Mouse (Mus musculus) neural tube, embryonic 12.5 days (tissue): ENCODE measurements around the gene Abi1. TPM values are rescaled to one million over a fixed set of nuclear protein-coding genes. Genes with fewer than 3 reads are reported as not detected.
"Not testable (repeated sequence)": the region's sequence is repeated elsewhere in the genome, so short reads cannot be mapped to it uniquely, and the experiment has no call there.

Experiments
- ATAC-seq: fragments of 200-750 bp; cut with Nextera tagmentation; 2 replicates; pipeline ENCODE4 v1.8.0; 2017; ENCODE audit warnings: low read depth, mild to moderate bottlenecking, moderate TSS enrichment, moderate library complexity; ENCODE audit not compliant: low FRiP score
- H3K27ac ChIP-seq: fragments of 300-500 bp; sonication (generic); 2 replicates; pipeline ENCODE4 v1.5.1; 2016
- H3K27me3 ChIP-seq: fragments of 300-500 bp; sonication (generic); replicated peaks from 2 replicates; pipeline ENCODE4 v1.6.1; 2016; ENCODE audit warnings: mild to moderate bottlenecking
- H3K36me3 ChIP-seq: fragments of 300-500 bp; sonication (generic); 2 replicates; pipeline ENCODE4 v1.6.1; 2016; ENCODE audit warnings: mild to moderate bottlenecking
- H3K4me1 ChIP-seq: fragments of 300-500 bp; sonication (generic); 2 replicates; pipeline ENCODE4 v1.6.1; 2016
- H3K4me2 ChIP-seq: fragments of 300-500 bp; sonication (generic); replicated peaks from 2 replicates; pipeline ENCODE4 v1.6.1; 2016; ENCODE audit warnings: mild to moderate bottlenecking
- H3K4me3 ChIP-seq: fragments of 300-500 bp; sonication (generic); 2 replicates; pipeline ENCODE4 v1.5.1; 2016
- H3K9ac ChIP-seq: fragments of 300-500 bp; sonication (generic); 2 replicates; pipeline ENCODE4 v1.6.1; 2016; ENCODE audit warnings: mild to moderate bottlenecking
- H3K9me3 ChIP-seq: fragments of 300-500 bp; sonication (generic); 2 replicates; pipeline ENCODE4 v1.6.1; 2016; ENCODE audit warnings: mild to moderate bottlenecking
- WGBS: fragments of 180-500 bp; shearing (Covaris S2); methylation state at CpG from one replicate; pipeline ENCODE4 v1.1.7; 2016; 5-methylcytosine and 5-hydroxymethylcytosine counted together
- polyA plus RNA-seq: library from polyadenylated mRNA; unstranded; fragments of >200 nt; fragmentation: Nextera tagmentation; extraction: Ambion mirVana; gene quantifications from 2 replicates; pipeline ENCODE4 v1.2.1, GENCODE M21; 2016

The Abi1 gene
- polyA plus RNA-seq, 1 experiment from 2014 or later, result 46.9 TPM

DNA sequence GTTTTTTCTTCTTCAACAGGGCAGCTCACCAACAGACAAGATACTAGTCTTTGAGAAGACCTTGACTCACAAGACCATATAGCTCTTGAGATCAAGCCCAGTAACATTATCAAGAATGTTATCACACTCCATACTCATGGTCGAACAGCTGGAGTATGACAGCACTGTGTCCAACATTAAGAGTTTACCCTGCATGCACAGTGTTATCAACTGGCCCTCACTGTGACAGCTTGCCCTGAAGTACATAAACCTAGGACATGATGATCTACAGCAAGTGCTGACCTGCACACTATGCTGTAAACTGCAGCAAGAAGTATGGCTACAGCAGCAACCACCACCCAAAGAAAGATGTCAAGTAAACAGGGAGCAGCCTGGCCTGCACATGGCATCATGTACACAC, 13.7 kb downstream of the Abi1 start:
- H3K27ac ChIP-seq, result no peak overlapping the region
- no peak for ATAC-seq
- WGBS, result 94% methylated on average over 1 of the region's 1 CpGs
- no peaks in the 10 kb centered on the region for H3K9me3 ChIP-seq
- H3K4me1 ChIP-seq, result no peaks in the 10 kb centered on the region
- 0 out of 2 replicates have a peak, but pooled peaks cover 4% of the 10 kb centered on the region for H3K36me3 ChIP-seq
- H3K4me2 ChIP-seq, result no peak overlapping the region
- H3K4me3 ChIP-seq, result no peak overlapping the region
- H3K27me3 ChIP-seq, result no peaks in the 10 kb centered on the region
- H3K9ac ChIP-seq, result no peak overlapping the region

DNA sequence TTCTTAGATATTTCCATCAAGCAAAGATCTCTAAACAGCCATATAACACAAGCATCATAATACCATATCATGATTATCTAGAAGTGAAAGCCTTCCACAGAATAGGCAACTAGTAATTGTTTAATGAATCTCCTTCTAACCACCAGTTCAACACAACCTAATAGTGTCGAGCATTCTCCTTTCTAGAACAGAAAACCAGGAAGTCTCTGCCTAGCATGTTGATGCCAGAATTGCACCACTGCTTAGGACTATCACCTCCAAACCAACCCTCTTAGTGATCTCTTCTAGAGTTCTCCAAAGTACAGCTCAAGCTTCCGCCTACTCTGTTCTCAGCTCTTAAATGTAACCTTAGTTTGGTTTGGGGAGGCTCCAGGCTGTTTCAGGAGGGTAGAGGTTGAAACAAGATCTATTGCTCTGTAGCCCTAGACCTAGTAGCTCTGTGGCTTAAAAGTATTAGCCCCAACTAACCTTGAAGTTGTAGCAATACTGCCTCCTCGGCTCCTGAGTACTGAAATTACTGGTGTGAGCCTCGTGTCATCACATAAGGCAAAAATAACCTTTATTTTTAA, 16.2 kb downstream of the Abi1 start:
- no peaks in the 10 kb centered on the region for H3K27me3 ChIP-seq
- H3K4me3 ChIP-seq, result no peak overlapping the region
- H3K4me2 ChIP-seq, result no peak overlapping the region
- no peaks in the 10 kb centered on the region for H3K36me3 ChIP-seq
- ATAC-seq, result no peak
- no peak overlapping the region for H3K27ac ChIP-seq
- H3K9me3 ChIP-seq, result no peaks in the 10 kb centered on the region
- 95% methylated on average over 4 of the region's 4 CpGs for WGBS
- H3K9ac ChIP-seq, result no peak overlapping the region
- H3K4me1 ChIP-seq, result no peaks in the 10 kb centered on the region

DNA sequence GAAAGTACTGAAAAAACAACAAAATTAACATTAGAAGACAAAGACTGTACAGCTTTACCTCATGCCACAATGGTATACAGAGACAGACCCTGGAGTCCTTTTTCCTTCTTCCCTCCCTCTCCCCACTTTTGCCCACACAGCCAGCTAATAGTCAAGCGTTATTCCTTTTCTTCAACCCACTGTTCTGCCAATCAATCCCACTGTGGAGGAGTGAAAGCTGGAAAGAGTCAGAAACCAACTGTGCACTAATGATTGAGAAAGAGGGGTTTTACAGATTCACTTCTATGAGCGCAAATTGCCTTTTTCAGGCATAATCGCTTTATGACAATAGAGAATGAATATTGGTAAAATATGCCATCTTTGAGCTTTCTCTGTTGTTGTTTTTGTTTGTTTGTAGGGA, 17.0 kb downstream of the Abi1 start:
- WGBS, result 87% methylated on average over 3 of the region's 3 CpGs
- no peak overlapping the region for H3K9ac ChIP-seq
- no peaks in the 10 kb centered on the region for H3K9me3 ChIP-seq
- H3K4me2 ChIP-seq, result no peak overlapping the region
- H3K36me3 ChIP-seq, result no peaks in the 10 kb centered on the region
- H3K27ac ChIP-seq, result no peak overlapping the region
- no peak overlapping the region for H3K4me3 ChIP-seq
- H3K4me1 ChIP-seq, result no peaks in the 10 kb centered on the region
- no peak for ATAC-seq
- no peaks in the 10 kb centered on the region for H3K27me3 ChIP-seq

DNA sequence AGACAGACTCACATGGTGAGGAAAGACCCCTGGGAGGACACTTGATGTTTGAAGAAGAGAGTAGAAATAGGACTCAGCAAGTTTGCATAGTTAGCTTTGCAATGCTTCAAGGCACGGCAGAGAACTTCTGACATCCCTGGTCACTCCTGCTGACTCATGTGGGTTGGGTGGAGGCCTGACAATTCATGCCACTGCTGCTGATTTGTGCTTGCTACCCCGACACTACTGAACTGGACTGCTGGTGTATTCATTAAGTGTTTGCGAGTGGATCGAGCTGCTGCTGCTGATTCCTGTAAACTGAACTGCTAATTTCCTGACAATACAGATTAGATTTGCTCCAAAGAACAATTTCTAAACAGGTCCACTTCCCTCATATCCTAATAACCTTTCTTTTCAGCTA, 18.3 kb downstream of the Abi1 start:
- ATAC-seq, result no peak
- H3K9me3 ChIP-seq, result no peaks in the 10 kb centered on the region
- H3K9ac ChIP-seq, result no peak overlapping the region
- no peaks in the 10 kb centered on the region for H3K36me3 ChIP-seq
- no peak overlapping the region for H3K4me3 ChIP-seq
- no peaks in the 10 kb centered on the region for H3K4me1 ChIP-seq
- H3K27me3 ChIP-seq, result no peaks in the 10 kb centered on the region
- no peak overlapping the region for H3K27ac ChIP-seq
- WGBS, result 49% methylated on average over 4 of the region's 4 CpGs
- no peak overlapping the region for H3K4me2 ChIP-seq

DNA sequence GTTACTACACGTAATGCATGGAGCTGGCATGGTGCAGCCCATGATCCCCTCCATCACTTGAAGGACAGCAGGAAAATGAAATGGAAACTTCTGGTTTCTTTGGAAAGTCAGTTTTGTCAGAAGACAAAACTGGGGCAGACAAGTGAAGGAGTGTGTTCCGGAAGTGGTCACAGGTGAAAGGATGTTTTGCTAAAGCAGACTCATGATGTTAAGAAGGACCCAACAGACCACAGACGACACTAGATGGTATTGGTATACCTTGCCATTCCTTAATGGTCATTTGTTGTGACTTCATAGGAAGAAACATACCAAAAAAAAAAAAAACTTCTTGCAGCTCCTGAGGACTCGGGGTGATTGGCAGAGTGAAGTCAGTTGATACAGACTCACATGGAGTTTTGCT, 18.7 kb downstream of the Abi1 start:
- ATAC-seq, result no peak
- no peak overlapping the region for H3K4me3 ChIP-seq
- no peaks in the 10 kb centered on the region for H3K27me3 ChIP-seq
- H3K4me2 ChIP-seq, result no peak overlapping the region
- no peak overlapping the region for H3K27ac ChIP-seq
- no peak overlapping the region for H3K9ac ChIP-seq
- WGBS, result 92% methylated on average over 4 of the region's 4 CpGs
- H3K9me3 ChIP-seq, result no peaks in the 10 kb centered on the region
- no peaks in the 10 kb centered on the region for H3K4me1 ChIP-seq
- H3K36me3 ChIP-seq, result no peaks in the 10 kb centered on the region

DNA sequence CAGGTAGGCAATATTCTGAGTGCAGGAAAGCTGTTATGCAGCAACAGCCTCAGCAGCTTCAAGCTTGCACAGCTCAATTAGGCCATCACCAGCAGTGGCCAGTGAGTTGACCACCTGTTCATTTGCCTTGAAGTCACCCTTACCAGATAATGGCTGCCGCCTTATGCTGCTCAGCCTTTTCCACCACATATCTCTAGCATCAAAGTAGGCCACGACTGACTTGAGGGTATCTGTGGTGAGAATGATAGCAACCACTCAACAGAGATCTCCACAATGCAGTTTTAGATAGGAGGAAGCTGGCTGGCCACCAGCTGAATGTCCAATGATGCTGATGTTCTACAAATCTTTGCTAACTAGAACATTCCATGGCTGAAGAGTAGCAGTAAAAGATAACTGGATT, 20.9 kb downstream of the Abi1 start:
- no peak overlapping the region for H3K9ac ChIP-seq
- H3K27me3 ChIP-seq, result no peaks in the 10 kb centered on the region
- no peaks in the 10 kb centered on the region for H3K36me3 ChIP-seq
- ATAC-seq, result no peak
- 91% methylated on average over 2 of the region's 2 CpGs for WGBS
- H3K4me2 ChIP-seq, result no peak overlapping the region
- H3K9me3 ChIP-seq, result no peaks in the 10 kb centered on the region
- no peaks in the 10 kb centered on the region for H3K4me1 ChIP-seq
- no peak overlapping the region for H3K4me3 ChIP-seq
- H3K27ac ChIP-seq, result no peak overlapping the region

DNA sequence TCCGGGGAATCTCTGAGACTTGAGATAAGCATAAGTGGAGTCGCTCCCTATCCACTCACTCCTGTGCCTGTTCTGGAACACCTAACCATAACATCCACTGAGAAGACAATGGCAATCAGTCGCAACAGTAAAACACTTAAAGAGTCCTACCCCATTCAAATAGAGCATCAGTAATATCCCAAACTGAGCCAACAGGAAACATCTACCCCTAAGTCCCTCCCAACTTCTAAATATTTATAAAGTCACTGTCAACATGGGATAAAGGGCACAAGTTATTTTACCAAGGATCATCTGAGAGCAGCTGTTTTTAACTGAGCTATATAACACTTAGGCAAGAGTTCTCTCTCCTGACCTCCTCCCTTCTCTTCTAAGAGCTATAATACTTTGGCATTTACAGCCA, 23.9 kb downstream of the Abi1 start:
- ATAC-seq, result no peak
- no peaks in the 10 kb centered on the region for H3K36me3 ChIP-seq
- H3K27ac ChIP-seq, result no peak overlapping the region
- H3K4me3 ChIP-seq, result no peak overlapping the region
- H3K4me1 ChIP-seq, result no peaks in the 10 kb centered on the region
- H3K27me3 ChIP-seq, result no peaks in the 10 kb centered on the region
- 79% methylated on average over 3 of the region's 3 CpGs for WGBS
- no peak overlapping the region for H3K4me2 ChIP-seq
- no peaks in the 10 kb centered on the region for H3K9me3 ChIP-seq
- no peak overlapping the region for H3K9ac ChIP-seq

DNA sequence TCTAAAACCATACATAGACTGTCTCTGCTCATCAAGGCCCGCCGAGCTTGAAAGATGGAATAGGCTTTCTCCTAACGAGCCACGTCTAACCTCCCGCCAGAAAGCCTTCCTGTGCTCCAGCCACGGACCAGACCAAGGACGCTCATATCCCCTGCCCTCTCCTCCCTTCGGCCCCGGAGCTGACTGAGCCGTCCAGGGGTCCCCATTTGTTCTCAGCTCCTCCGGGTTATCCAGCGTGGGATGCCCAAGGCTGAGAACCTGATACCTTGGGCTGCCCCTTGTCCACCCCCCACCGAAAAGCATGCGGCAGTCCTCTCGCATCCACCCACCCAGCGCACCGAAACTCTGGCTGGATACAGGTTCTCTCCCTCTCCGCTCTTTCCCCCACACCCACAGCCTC, 24.7 kb downstream of the Abi1 start:
- 55% methylated on average over 18 of the region's 18 CpGs for WGBS
- no peak overlapping the region for H3K4me2 ChIP-seq
- no peak overlapping the region for H3K9ac ChIP-seq
- H3K27me3 ChIP-seq, result no peaks in the 10 kb centered on the region
- H3K27ac ChIP-seq, result no peak overlapping the region
- no peaks in the 10 kb centered on the region for H3K36me3 ChIP-seq
- no peaks in the 10 kb centered on the region for H3K4me1 ChIP-seq
- 0 out of 2 replicates have a peak, but pooled peaks have one; percentile 33 for ATAC-seq
- H3K4me3 ChIP-seq, result no peak overlapping the region
- H3K9me3 ChIP-seq, result no peaks in the 10 kb centered on the region

DNA sequence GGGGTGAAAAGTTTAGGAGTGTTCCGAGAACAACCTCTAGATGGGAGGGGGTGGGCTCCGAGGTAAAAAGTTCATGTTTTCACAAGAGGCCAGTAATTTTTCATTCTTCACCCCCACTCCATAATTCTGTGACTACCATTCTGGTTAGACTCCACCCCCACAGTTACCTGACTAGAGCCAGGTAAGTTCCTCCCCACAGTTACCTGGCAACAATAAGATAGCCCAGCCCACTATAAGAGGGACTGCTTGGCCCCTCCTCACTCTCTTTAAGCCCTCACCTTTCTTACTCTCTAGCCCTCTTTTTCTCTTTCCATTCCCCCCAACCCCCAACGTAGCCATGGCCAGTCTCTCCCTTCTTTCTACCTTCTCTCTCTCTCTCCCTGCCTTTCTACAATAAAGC, 25.1 kb downstream of the Abi1 start:
- not testable (repeated sequence) for H3K9ac ChIP-seq, H3K4me1 ChIP-seq, ATAC-seq, H3K27ac ChIP-seq, H3K4me3 ChIP-seq, H3K36me3 ChIP-seq, H3K4me2 ChIP-seq, H3K27me3 ChIP-seq, H3K9me3 ChIP-seq
- 70% methylated on average over 2 of the region's 3 CpGs for WGBS

DNA sequence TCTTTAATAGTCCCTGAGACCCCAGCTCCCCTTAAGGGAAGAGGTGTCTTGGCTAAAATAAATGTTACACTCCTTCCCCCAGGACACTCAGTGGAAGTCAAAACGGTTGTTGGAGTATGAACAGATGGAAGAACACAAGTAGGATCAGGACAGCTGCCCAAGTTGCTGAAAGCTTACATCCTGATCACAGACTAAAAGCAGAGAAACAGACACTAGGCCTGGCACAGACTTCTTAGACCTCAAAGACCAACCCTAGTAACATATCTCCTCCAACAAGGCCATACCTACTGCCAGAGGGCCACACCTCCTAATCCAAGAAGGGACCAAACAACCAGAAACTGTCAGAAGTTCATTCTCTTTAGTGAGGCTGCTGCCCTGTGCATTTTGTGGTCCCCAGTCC, 31.8 kb downstream of the Abi1 start:
- H3K27me3 ChIP-seq, result no peaks in the 10 kb centered on the region
- no peaks in the 10 kb centered on the region for H3K36me3 ChIP-seq
- H3K9ac ChIP-seq, result no peak overlapping the region
- no peak overlapping the region for H3K27ac ChIP-seq
- 100% methylated on average over 1 of the region's 1 CpGs for WGBS
- no peaks in the 10 kb centered on the region for H3K4me1 ChIP-seq
- no peak overlapping the region for H3K4me2 ChIP-seq
- ATAC-seq, result no peak
- H3K9me3 ChIP-seq, result no peaks in the 10 kb centered on the region
- H3K4me3 ChIP-seq, result no peak overlapping the region

DNA sequence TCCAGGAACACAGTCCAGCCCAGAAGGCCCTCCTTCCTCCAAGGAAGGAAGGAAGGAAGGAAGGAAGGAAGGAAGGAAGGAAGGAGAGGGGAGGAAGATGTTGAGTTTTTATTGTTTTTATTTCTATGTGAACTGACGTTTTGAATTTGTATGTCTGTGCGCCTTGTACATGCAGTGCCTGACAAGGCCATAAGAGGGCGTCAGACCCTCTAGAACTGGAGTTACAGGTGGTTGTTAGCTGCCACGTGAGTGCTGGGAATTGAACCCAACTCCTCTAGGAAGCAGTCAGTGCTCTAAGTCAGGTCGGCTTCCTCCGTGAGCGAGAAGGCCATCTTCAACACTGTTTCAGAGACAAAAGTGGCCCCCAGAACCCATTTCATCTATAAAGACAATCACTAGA, 32.5 kb downstream of the Abi1 start:
- no peak overlapping the region for H3K27ac ChIP-seq
- H3K9ac ChIP-seq, result no peak overlapping the region
- H3K4me3 ChIP-seq, result no peak overlapping the region
- no peak for ATAC-seq
- 89% methylated on average over 7 of the region's 7 CpGs for WGBS
- no peak overlapping the region for H3K4me2 ChIP-seq
- H3K4me1 ChIP-seq, result no peaks in the 10 kb centered on the region
- no peaks in the 10 kb centered on the region for H3K9me3 ChIP-seq
- H3K36me3 ChIP-seq, result no peaks in the 10 kb centered on the region
- no peaks in the 10 kb centered on the region for H3K27me3 ChIP-seq

DNA sequence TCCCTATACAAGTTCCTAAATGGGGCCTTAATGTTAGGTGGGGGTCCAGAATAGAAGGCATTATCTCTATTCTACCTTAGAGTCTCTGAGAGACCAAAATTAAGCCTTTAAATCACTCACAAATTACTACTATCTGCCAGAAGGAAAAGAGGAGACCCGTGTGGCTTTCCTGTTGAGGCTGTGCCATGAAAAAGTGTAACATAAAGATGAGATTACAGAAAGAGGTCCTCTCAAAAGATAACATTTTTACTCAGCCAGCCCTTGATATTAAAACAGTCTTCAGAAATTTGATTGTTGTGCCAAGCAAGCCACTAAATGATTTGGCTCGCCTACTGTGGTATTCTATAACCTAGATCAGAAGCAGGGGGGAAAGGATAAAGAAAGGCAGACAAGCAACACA, 32.9 kb downstream of the Abi1 start:
- Histone ChIP-seq H3K27ac (no peak overlapping the region), H3K27me3 (no peaks in the 10 kb centered on the region), H3K4me1 (no peaks in the 10 kb centered on the region), H3K4me2 (no peak overlapping the region), H3K4me3 (no peak overlapping the region), H3K9me3 (no peaks in the 10 kb centered on the region), H3K36me3 (no peaks in the 10 kb centered on the region), H3K9ac (no peak overlapping the region)
- WGBS, result 78% methylated on average over 2 of the region's 2 CpGs
- no peak for ATAC-seq

DNA sequence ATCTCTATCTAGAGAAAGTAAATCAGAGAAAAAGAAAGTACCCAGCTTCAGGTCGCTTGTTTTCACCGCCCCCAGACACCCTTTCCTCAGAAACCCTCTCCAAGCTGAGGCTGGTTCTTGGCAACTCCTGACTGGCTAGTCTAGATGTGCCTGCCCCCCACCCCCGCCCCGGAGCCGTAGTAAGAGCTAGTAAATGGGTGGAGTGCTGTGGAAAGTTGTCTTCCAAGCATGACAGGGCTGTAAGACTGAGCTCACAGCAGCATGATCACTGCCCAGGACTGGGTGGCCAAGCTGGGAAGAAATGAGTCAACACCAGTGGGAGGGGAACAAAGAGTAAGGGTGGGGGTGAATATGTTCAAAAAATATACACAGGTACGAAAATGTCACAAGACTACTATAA, 33.8 kb downstream of the Abi1 start:
- H3K9ac ChIP-seq, result no peak overlapping the region
- no peaks in the 10 kb centered on the region for H3K9me3 ChIP-seq
- no peak overlapping the region for H3K4me3 ChIP-seq
- H3K36me3 ChIP-seq, result no peaks in the 10 kb centered on the region
- H3K27me3 ChIP-seq, result no peaks in the 10 kb centered on the region
- no peaks in the 10 kb centered on the region for H3K4me1 ChIP-seq
- 81% methylated on average over 6 of the region's 6 CpGs for WGBS
- no peak overlapping the region for H3K4me2 ChIP-seq
- no peak for ATAC-seq
- H3K27ac ChIP-seq, result no peak overlapping the region
